Mouse (Mus musculus): ENCODE measurements around the gene Gas7. TPM values are rescaled to one million over a fixed set of nuclear protein-coding genes. Genes with fewer than 3 reads are reported as not detected.

The Gas7 gene
- total and polyA plus RNA-seq, 2 experiments: 1.5 to 1.7 TPM

- H3K36me3 ChIP-seq (ENCODE audit: control insufficient read depth, insufficient read depth, low read length): no peaks in the 10 kb centered on the region
- no peak overlapping the region for H3K4me3 ChIP-seq (ENCODE audit: insufficient read depth, low read depth, low read length)
- DNase-seq (ENCODE audit: extremely low read depth, low read depth, low spot score): no peak
- H3K27ac ChIP-seq (replicated peaks; ENCODE audit: insufficient read depth, low read depth, low read length): no peak overlapping the region
- H3K4me1 ChIP-seq (ENCODE audit: control insufficient read depth, insufficient read depth, low read length): no peaks in the 10 kb centered on the region
- H3K27me3 ChIP-seq (ENCODE audit: control insufficient read depth, insufficient read depth, low read length): no peaks in the 10 kb centered on the region
- H3K79me2 ChIP-seq (ENCODE audit: control insufficient read depth, insufficient read depth, low read length): no peaks in the 10 kb centered on the region
- TF ChIP-seq CTCF (IDR thresholded peaks at IDR 0.05; ENCODE audit: low read depth, low read length) (no peak), POLR2A (IDR thresholded peaks at IDR 0.05; ENCODE audit: extremely low read depth, insufficient read depth, low read length) (no peak)
- 60% methylated on average over 5 of the region's 5 CpGs for WGBS
- no peak overlapping the region for H3K9ac ChIP-seq (ENCODE audit: low read depth, low read length)
Observed at GRCm38 (mm10) chr11:67563141-67563540, 107.9 kb downstream of the Gas7 start.

- no peak overlapping the region for H3K4me3 ChIP-seq (ENCODE audit: insufficient read depth, low read depth, low read length)
- no peaks in the 10 kb centered on the region for H3K36me3 ChIP-seq (ENCODE audit: control insufficient read depth, insufficient read depth, low read length)
- no peak for DNase-seq (ENCODE audit: extremely low read depth, low read depth, low spot score)
- TF ChIP-seq CTCF (IDR thresholded peaks at IDR 0.05; ENCODE audit: low read depth, low read length) (no peak), POLR2A (IDR thresholded peaks at IDR 0.05; ENCODE audit: extremely low read depth, insufficient read depth, low read length) (no peak)
- H3K9ac ChIP-seq (ENCODE audit: low read depth, low read length): no peak overlapping the region
- 75% methylated on average over 8 of the region's 8 CpGs for WGBS
- H3K79me2 ChIP-seq (ENCODE audit: control insufficient read depth, insufficient read depth, low read length): no peaks in the 10 kb centered on the region
- no peaks in the 10 kb centered on the region for H3K27me3 ChIP-seq (ENCODE audit: control insufficient read depth, insufficient read depth, low read length)
- H3K27ac ChIP-seq (replicated peaks; ENCODE audit: insufficient read depth, low read depth, low read length): no peak overlapping the region
- no peaks in the 10 kb centered on the region for H3K4me1 ChIP-seq (ENCODE audit: control insufficient read depth, insufficient read depth, low read length)
Observed at GRCm38 (mm10) chr11:67564003-67564637, 108.9 kb downstream of the Gas7 start.

DNA sequence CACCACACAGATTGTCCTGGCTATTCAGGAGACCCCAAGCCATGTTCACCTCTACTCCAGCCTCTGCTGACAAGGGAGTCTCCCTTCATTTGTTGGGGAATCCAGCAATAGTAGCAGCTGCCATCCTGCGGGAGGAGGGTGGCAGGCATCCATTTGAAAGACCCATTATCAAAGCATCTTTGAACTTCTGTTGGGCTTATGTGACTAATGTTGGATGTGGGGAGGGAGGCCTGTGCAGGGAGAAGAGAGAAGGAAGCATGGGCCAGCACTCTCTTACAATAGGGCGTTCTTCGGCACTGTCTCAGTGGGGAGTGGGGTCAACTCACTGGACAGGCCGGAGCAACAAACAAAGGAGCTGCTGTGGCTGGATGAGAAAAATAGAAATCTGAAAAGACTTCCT is 110.3 kb downstream of the Gas7 start:
- H3K4me3 ChIP-seq (ENCODE audit: insufficient read depth, low read depth, low read length): no peak overlapping the region
- 98% methylated on average over 4 of the region's 4 CpGs for WGBS
- H3K4me1 ChIP-seq (ENCODE audit: control insufficient read depth, insufficient read depth, low read length): no peaks in the 10 kb centered on the region
- H3K36me3 ChIP-seq (ENCODE audit: control insufficient read depth, insufficient read depth, low read length): no peaks in the 10 kb centered on the region
- no peak for TF ChIP-seq CTCF (IDR thresholded peaks at IDR 0.05; ENCODE audit: low read depth, low read length)
- no peak for TF ChIP-seq POLR2A (IDR thresholded peaks at IDR 0.05; ENCODE audit: extremely low read depth, insufficient read depth, low read length)
- H3K27me3 ChIP-seq (ENCODE audit: control insufficient read depth, insufficient read depth, low read length): no peaks in the 10 kb centered on the region
- no peak overlapping the region for H3K27ac ChIP-seq (replicated peaks; ENCODE audit: insufficient read depth, low read depth, low read length)
- H3K9ac ChIP-seq (ENCODE audit: low read depth, low read length): no peak overlapping the region
- H3K79me2 ChIP-seq (ENCODE audit: control insufficient read depth, insufficient read depth, low read length): no peaks in the 10 kb centered on the region
- DNase-seq (ENCODE audit: extremely low read depth, low read depth, low spot score): no peak

DNA sequence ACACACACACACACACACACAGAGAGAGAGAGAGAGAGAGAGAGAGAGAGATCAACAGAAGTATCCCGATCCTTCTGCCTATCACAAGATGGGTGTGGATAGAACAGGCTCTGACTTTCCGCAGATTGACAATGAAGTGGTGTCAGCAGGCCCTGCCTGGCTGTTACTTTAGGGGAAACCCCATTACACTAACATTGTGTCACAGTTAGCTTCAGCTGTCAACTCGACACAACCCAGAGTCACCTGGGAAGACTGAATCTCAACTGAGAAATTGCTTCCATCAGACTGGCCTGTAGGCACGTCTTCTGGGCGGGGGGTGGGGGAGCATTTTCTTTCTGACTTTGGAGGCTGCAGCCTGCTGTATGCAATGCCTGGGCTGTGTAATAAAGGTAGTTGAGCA is 111.5 kb downstream of the Gas7 start:
- Histone ChIP-seq H3K4me3 (ENCODE audit: insufficient read depth, low read depth, low read length) (no peak overlapping the region), H3K79me2 (ENCODE audit: control insufficient read depth, insufficient read depth, low read length) (no peaks in the 10 kb centered on the region), H3K9ac (ENCODE audit: low read depth, low read length) (no peak overlapping the region), H3K27me3 (ENCODE audit: control insufficient read depth, insufficient read depth, low read length) (no peaks in the 10 kb centered on the region), H3K4me1 (ENCODE audit: control insufficient read depth, insufficient read depth, low read length) (no peaks in the 10 kb centered on the region), H3K27ac (replicated peaks; ENCODE audit: insufficient read depth, low read depth, low read length) (no peak overlapping the region), H3K36me3 (ENCODE audit: control insufficient read depth, insufficient read depth, low read length) (no peaks in the 10 kb centered on the region)
- WGBS: 80% methylated on average over 5 of the region's 5 CpGs
- DNase-seq (ENCODE audit: extremely low read depth, low read depth, low spot score): no peak
- TF ChIP-seq POLR2A (IDR thresholded peaks at IDR 0.05; ENCODE audit: extremely low read depth, insufficient read depth, low read length) (no peak), CTCF (IDR thresholded peaks at IDR 0.05; ENCODE audit: low read depth, low read length) (no peak)

- TF ChIP-seq POLR2A (IDR thresholded peaks at IDR 0.05; ENCODE audit: extremely low read depth, insufficient read depth, low read length) (no peak), CTCF (IDR thresholded peaks at IDR 0.05; ENCODE audit: low read depth, low read length) (no peak)
Observed at GRCm38 (mm10) chr11:67567184-67567583, 111.9 kb downstream of the Gas7 start.

DNA sequence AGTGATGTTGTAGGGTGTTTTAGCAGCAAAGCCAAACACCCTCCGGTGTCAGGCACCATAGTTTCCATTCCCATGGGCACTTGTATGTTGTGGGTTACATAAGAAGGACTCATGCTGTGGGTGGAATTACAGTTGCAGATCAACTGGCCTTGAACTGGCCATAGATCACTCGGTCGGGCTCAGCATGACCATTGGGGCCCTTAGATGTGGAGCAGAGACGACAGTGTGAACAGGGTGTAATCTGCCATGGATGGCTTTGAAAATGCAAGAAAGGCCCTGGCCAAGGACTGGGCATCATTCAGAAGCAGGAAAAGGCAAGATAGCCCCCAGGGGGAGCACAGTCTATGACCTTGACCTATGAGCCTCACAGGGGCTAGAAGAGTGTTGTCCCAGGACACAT is 112.8 kb downstream of the Gas7 start:
- no peaks in the 10 kb centered on the region for H3K36me3 ChIP-seq (ENCODE audit: control insufficient read depth, insufficient read depth, low read length)
- no peaks in the 10 kb centered on the region for H3K4me1 ChIP-seq (ENCODE audit: control insufficient read depth, insufficient read depth, low read length)
- H3K27ac ChIP-seq (replicated peaks; ENCODE audit: insufficient read depth, low read depth, low read length): no peak overlapping the region
- DNase-seq (ENCODE audit: extremely low read depth, low read depth, low spot score): no peak
- H3K4me3 ChIP-seq (ENCODE audit: insufficient read depth, low read depth, low read length): no peak overlapping the region
- no peaks in the 10 kb centered on the region for H3K79me2 ChIP-seq (ENCODE audit: control insufficient read depth, insufficient read depth, low read length)
- no peaks in the 10 kb centered on the region for H3K27me3 ChIP-seq (ENCODE audit: control insufficient read depth, insufficient read depth, low read length)
- no peak overlapping the region for H3K9ac ChIP-seq (ENCODE audit: low read depth, low read length)
- no peak for TF ChIP-seq POLR2A (IDR thresholded peaks at IDR 0.05; ENCODE audit: extremely low read depth, insufficient read depth, low read length)
- no peak for TF ChIP-seq CTCF (IDR thresholded peaks at IDR 0.05; ENCODE audit: low read depth, low read length)
- WGBS: 89% methylated on average over 4 of the region's 4 CpGs

More at GRCm38 (mm10) chr11:67567184-67567583, 111.9 kb downstream of the Gas7 start:
- Histone ChIP-seq H3K27me3 (ENCODE audit: control insufficient read depth, insufficient read depth, low read length) (no peaks in the 10 kb centered on the region), H3K36me3 (ENCODE audit: control insufficient read depth, insufficient read depth, low read length) (no peaks in the 10 kb centered on the region), H3K79me2 (ENCODE audit: control insufficient read depth, insufficient read depth, low read length) (no peaks in the 10 kb centered on the region), H3K27ac (replicated peaks; ENCODE audit: insufficient read depth, low read depth, low read length) (no peak overlapping the region), H3K4me1 (ENCODE audit: control insufficient read depth, insufficient read depth, low read length) (no peaks in the 10 kb centered on the region), H3K9ac (ENCODE audit: low read depth, low read length) (no peak overlapping the region), H3K4me3 (ENCODE audit: insufficient read depth, low read depth, low read length) (no peak overlapping the region)
- WGBS: 76% methylated on average over 5 of the region's 5 CpGs
- no peak for DNase-seq (ENCODE audit: extremely low read depth, low read depth, low spot score)

Measured in liver, adult 2 months (tissue).